Mouse (Mus musculus): ENCODE data around the gene Fyn.

- TF ChIP-seq CTCF (IDR thresholded peaks at IDR 0.05; ENCODE audit: low read depth) (no peak), EP300 (IDR thresholded peaks at IDR 0.05; ENCODE audit: low read depth) (no peak)
These were observed 174.7 kb downstream of the Fyn start for GRCm38 (mm10) chr10:39543258-39543770.
